Mouse (Mus musculus) liver, embryonic 14.5 days (tissue): ENCODE results near the gene Sertad3.

ENCODE experiments used
- CTCF ChIP-seq: IDR thresholded peaks from 2 replicates; pipeline ENCODE4 v1.5.1; 2016; ENCODE audit warnings: antibody characterized with exemption, low read depth, control low read depth
- EP300 ChIP-seq: IDR thresholded peaks from 2 replicates; pipeline ENCODE4 v1.6.1; 2016; ENCODE audit warnings: antibody characterized with exemption, low read depth

GRCm38 (mm10) chr7:27455273-27455672 is 18.3 kb upstream of the Sertad3 start:
- 0 out of 2 replicates have a peak, but pooled peaks have one; percentile 2 for TF ChIP-seq CTCF
- no peak for TF ChIP-seq EP300
